Mouse (Mus musculus) kidney, postnatal 0 days (tissue): ENCODE results near the gene Slc26a11. TPM values are rescaled to one million over a fixed set of nuclear protein-coding genes. Genes with fewer than 3 reads are reported as not detected.
A peak's percentile ranks its signal among the peaks of the same experiment; 100 is the strongest.

Experiments used
- ATAC-seq: fragments of 200-750 bp; cut with Nextera tagmentation; replicated peaks from 2 replicates; pipeline ENCODE4 v1.8.0; 2017; ENCODE audit warnings: low read depth, moderate number of reproducible peaks, moderate TSS enrichment, moderate library complexity; ENCODE audit not compliant: low FRiP score
- DNase-seq: peaks from one replicate; pipeline ENCODE4 v3.0.0-alpha.2; 2016; ENCODE audit warnings: low spot score
- H3K27ac ChIP-seq: fragments of 300-500 bp; sonication (generic); 2 replicates; pipeline ENCODE4 v1.5.1; 2014; ENCODE audit warnings: mild to moderate bottlenecking
- H3K27me3 ChIP-seq: fragments of 300-500 bp; sonication (generic); 2 replicates; pipeline ENCODE4 v1.6.1; 2014; ENCODE audit warnings: low read length, mixed read lengths; ENCODE audit not compliant: insufficient read depth
- H3K36me3 ChIP-seq: fragments of 300-500 bp; sonication (generic); 2 replicates; pipeline ENCODE4 v1.6.1; 2014; ENCODE audit warnings: low read length, mixed read lengths; ENCODE audit not compliant: insufficient read depth
- H3K4me1 ChIP-seq: fragments of 300-500 bp; sonication (generic); replicated peaks from 2 replicates; pipeline ENCODE4 v1.6.1; 2014; ENCODE audit warnings: antibody characterized with exemption, low read length, mixed read lengths; ENCODE audit not compliant: insufficient read depth
- H3K4me2 ChIP-seq: fragments of 300-500 bp; sonication (generic); 2 replicates; pipeline ENCODE4 v1.6.1; 2014; ENCODE audit warnings: mild to moderate bottlenecking, low read length, moderate library complexity, mixed read lengths
- H3K4me3 ChIP-seq: fragments of 300-500 bp; sonication (generic); replicated peaks from 2 replicates; pipeline ENCODE4 v1.5.1; 2014; ENCODE audit warnings: low read depth, low read length
- H3K9ac ChIP-seq: fragments of 300-500 bp; sonication (generic); 2 replicates; pipeline ENCODE4 v1.6.1; 2014; ENCODE audit warnings: low read depth, low read length
- H3K9me3 ChIP-seq: fragments of 300-500 bp; sonication (generic); replicated peaks from 2 replicates; pipeline ENCODE4 v1.6.1; 2016; ENCODE audit warnings: low read length, inconsistent platforms, mixed read lengths
- CTCF ChIP-seq: IDR thresholded peaks from 2 replicates; pipeline ENCODE4 v1.5.1; 2016; ENCODE audit warnings: antibody characterized with exemption, low read depth, mild to moderate bottlenecking, moderate library complexity
- WGBS: fragments of 180-500 bp; shearing (Covaris S2); extraction: QIAGEN DNeasy Blood & Tissue Kit; methylation state at CpG from one replicate; pipeline ENCODE4 v1.1.7; 2014; 5-methylcytosine and 5-hydroxymethylcytosine counted together
- polyA plus RNA-seq: library from polyadenylated mRNA; unstranded; fragments of >200 nt; fragmentation: Nextera tagmentation; extraction: Ambion mirVana; gene quantifications from 2 replicates; pipeline ENCODE4 v1.2.1, GENCODE M21; 2015

Gene Slc26a11
- polyA plus RNA-seq, 1 experiment from 2014 or later, result 8.0 TPM

- Histone ChIP-seq H3K27me3 (no peaks in the 10 kb centered on the region), H3K9ac (0 out of 2 replicates have a peak overlapping the region, but pooled peaks have one; percentile 13), H3K4me1 (no peaks in the 10 kb centered on the region), H3K4me2 (no peak overlapping the region), H3K4me3 (no peak overlapping the region), H3K36me3 (no peaks in the 10 kb centered on the region), H3K27ac (peak overlapping the region; percentile 6; the same call in 1 of the 2 replicates), H3K9me3 (no peaks in the 10 kb centered on the region)
- no peak for TF ChIP-seq CTCF
- 60% methylated on average over 17 of the region's 17 CpGs for WGBS
- peak; percentile 74 for ATAC-seq
- no peak for DNase-seq
These were observed 41.0 kb upstream of the Slc26a11 start for GRCm38 (mm10) chr11:119314252-119314936.

GRCm38 (mm10) chr11:119316720-119317119, 38.6 kb upstream of the Slc26a11 start:
- ATAC-seq, result no peak
- no peak overlapping the region for H3K27ac ChIP-seq
- 71% methylated on average over 4 of the region's 4 CpGs for WGBS
- H3K4me3 ChIP-seq, result no peak overlapping the region
- no peaks in the 10 kb centered on the region for H3K9me3 ChIP-seq
- H3K36me3 ChIP-seq, result no peaks in the 10 kb centered on the region
- no peaks in the 10 kb centered on the region for H3K4me1 ChIP-seq
- DNase-seq, result no peak
- H3K4me2 ChIP-seq, result no peak overlapping the region
- H3K27me3 ChIP-seq, result no peaks in the 10 kb centered on the region
- no peak for TF ChIP-seq CTCF
- no peak overlapping the region for H3K9ac ChIP-seq

- no peaks in the 10 kb centered on the region for H3K27me3 ChIP-seq
- WGBS, result 71% methylated on average over 13 of the region's 13 CpGs
- H3K36me3 ChIP-seq, result no peaks in the 10 kb centered on the region
- no peaks in the 10 kb centered on the region for H3K4me1 ChIP-seq
- ATAC-seq (no peak), DNase-seq (no peak)
- H3K27ac ChIP-seq, result no peak overlapping the region
- H3K9ac ChIP-seq, result no peak overlapping the region
- no peaks in the 10 kb centered on the region for H3K9me3 ChIP-seq
- no peak overlapping the region for H3K4me2 ChIP-seq
- TF ChIP-seq CTCF, result no peak
- H3K4me3 ChIP-seq, result no peak overlapping the region
These were observed 32.8 kb upstream of the Slc26a11 start for GRCm38 (mm10) chr11:119322521-119322920.

- Histone ChIP-seq H3K4me2 (no peak overlapping the region), H3K9ac (no peak overlapping the region), H3K4me3 (no peak overlapping the region), H3K36me3 (no peaks in the 10 kb centered on the region), H3K27ac (no peak overlapping the region), H3K4me1 (no peaks in the 10 kb centered on the region), H3K27me3 (no peaks in the 10 kb centered on the region), H3K9me3 (no peaks in the 10 kb centered on the region)
- ATAC-seq (no peak), DNase-seq (no peak)
- WGBS, result 85% methylated on average over 1 of the region's 1 CpGs
- TF ChIP-seq CTCF, result peak; percentile 31; the same call in 1 of the 2 replicates
These were observed 30.3 kb upstream of the Slc26a11 start for GRCm38 (mm10) chr11:119325068-119325467.

GRCm38 (mm10) chr11:119330592-119330991, 24.8 kb upstream of the Slc26a11 start:
- DNase-seq (no peak), ATAC-seq (0 out of 2 replicates have a peak, but pooled peaks have one; percentile 17)
- Histone ChIP-seq H3K9me3 (no peaks in the 10 kb centered on the region), H3K4me3 (no peak overlapping the region), H3K4me1 (no peaks in the 10 kb centered on the region), H3K27me3 (no peaks in the 10 kb centered on the region), H3K9ac (no peak overlapping the region), H3K27ac (no peak overlapping the region), H3K4me2 (no peak overlapping the region), H3K36me3 (no peaks in the 10 kb centered on the region)
- 56% methylated on average over 4 of the region's 4 CpGs for WGBS
- TF ChIP-seq CTCF, result no peak

GRCm38 (mm10) chr11:119331970-119332369, 23.4 kb upstream of the Slc26a11 start:
- TF ChIP-seq CTCF, result peak; percentile 40; the same call in 1 of the 2 replicates
- H3K4me3 ChIP-seq, result no peak overlapping the region
- H3K4me2 ChIP-seq, result no peak overlapping the region
- ATAC-seq (no peak), DNase-seq (no peak)
- H3K27ac ChIP-seq, result no peak overlapping the region
- H3K36me3 ChIP-seq, result no peaks in the 10 kb centered on the region
- H3K27me3 ChIP-seq, result no peaks in the 10 kb centered on the region
- WGBS, result 30% methylated on average over 3 of the region's 3 CpGs
- H3K9ac ChIP-seq, result no peak overlapping the region
- H3K9me3 ChIP-seq, result no peaks in the 10 kb centered on the region
- H3K4me1 ChIP-seq, result no peaks in the 10 kb centered on the region
